Mouse (Mus musculus) lung, embryonic 16.5 days (tissue): ENCODE results near the gene Socs3. TPM values are rescaled to one million over a fixed set of nuclear protein-coding genes. Genes with fewer than 3 reads are reported as not detected.

Experiments
- ATAC-seq: fragments of 200-750 bp; cut with Nextera tagmentation; 2 replicates; pipeline ENCODE4 v1.8.0; 2017; ENCODE audit warnings: low read depth, mild to moderate bottlenecking, moderate library complexity
- H3K27ac ChIP-seq: fragments of 300-500 bp; sonication (generic); 2 replicates; pipeline ENCODE4 v1.5.1; 2014; ENCODE audit warnings: mild to moderate bottlenecking, control low read depth, low read length
- H3K27me3 ChIP-seq: fragments of 300-500 bp; sonication (generic); 2 replicates; pipeline ENCODE4 v1.6.1; 2014; ENCODE audit warnings: low read depth, low read length, mixed read lengths; ENCODE audit not compliant: control insufficient read depth, insufficient read depth
- H3K36me3 ChIP-seq: fragments of 300-500 bp; sonication (generic); 2 replicates; pipeline ENCODE4 v1.6.1; 2014; ENCODE audit warnings: low read length; ENCODE audit not compliant: control insufficient read depth, insufficient read depth
- H3K4me1 ChIP-seq: fragments of 300-500 bp; sonication (generic); replicated peaks from 2 replicates; pipeline ENCODE4 v1.6.1; 2014; ENCODE audit warnings: low read length, mixed read lengths; ENCODE audit not compliant: control insufficient read depth, insufficient read depth
- H3K4me2 ChIP-seq: fragments of 300-500 bp; sonication (generic); 2 replicates; pipeline ENCODE4 v1.6.1; 2014; ENCODE audit warnings: low read depth, low read length, control low read depth
- H3K4me3 ChIP-seq: fragments of 300-500 bp; sonication (generic); 2 replicates; pipeline ENCODE4 v1.5.1; 2014; ENCODE audit warnings: mild to moderate bottlenecking, low read length, control low read depth
- H3K9ac ChIP-seq: fragments of 300-500 bp; sonication (generic); 2 replicates; pipeline ENCODE4 v1.6.1; 2014; ENCODE audit warnings: low read length, control low read depth
- H3K9me3 ChIP-seq: fragments of 300-500 bp; sonication (generic); 2 replicates; pipeline ENCODE4 v1.6.1; 2016; ENCODE audit warnings: low read length; ENCODE audit not compliant: control insufficient read depth
- WGBS: fragments of 180-500 bp; shearing (Covaris S2); extraction: QIAGEN DNeasy Blood & Tissue Kit; methylation state at CpG from one replicate; pipeline ENCODE4 v1.1.7; 2014; 5-methylcytosine and 5-hydroxymethylcytosine counted together
- polyA plus RNA-seq: library from polyadenylated mRNA; unstranded; fragments of >200 nt; fragmentation: Nextera tagmentation; extraction: Ambion mirVana; gene quantifications from 2 replicates; pipeline ENCODE4 v1.2.1, GENCODE M21; 2015

The Socs3 gene
- polyA plus RNA-seq, 1 experiment from 2014 or later = 12.5 TPM

- Histone ChIP-seq H3K4me2 (no peak overlapping the region), H3K9ac (no peak overlapping the region), H3K27me3 (no peaks in the 10 kb centered on the region), H3K4me1 (peaks cover 24% of the 10 kb centered on the region), H3K36me3 (peaks cover 13% of the 10 kb centered on the region), H3K27ac (no peak overlapping the region), H3K4me3 (no peak overlapping the region), H3K9me3 (no peaks in the 10 kb centered on the region)
- ATAC-seq = no peak
- 90% methylated on average over 2 of the region's 2 CpGs for WGBS
These were observed 27.2 kb upstream of the Socs3 start for GRCm38 (mm10) chr11:117997085-117997484.

DNA sequence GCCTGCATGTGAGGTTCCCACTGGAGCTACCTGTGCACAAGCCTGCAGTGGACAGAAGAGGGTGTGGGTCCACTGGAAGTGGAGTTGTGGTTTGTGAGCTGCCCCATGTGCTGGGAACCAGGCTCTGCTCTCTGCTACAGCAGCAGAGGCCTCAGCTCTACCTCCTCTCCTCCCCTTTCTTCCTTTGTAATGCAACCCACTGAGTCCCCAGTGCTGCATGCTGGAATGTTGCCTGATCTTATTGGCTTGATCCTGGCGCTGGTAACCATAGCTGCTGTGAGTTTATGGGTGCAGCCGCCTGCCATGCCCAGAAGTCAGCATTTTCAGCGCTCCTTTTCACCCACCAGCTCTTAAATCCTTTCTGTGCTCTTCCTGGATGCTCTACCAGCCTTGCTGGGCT, 26.2 kb upstream of the Socs3 start:
- Histone ChIP-seq H3K4me1 (peaks cover 33% of the 10 kb centered on the region), H3K9ac (no peak overlapping the region)

GRCm38 (mm10) chr11:117995661-117996060, 25.8 kb upstream of the Socs3 start:
- H3K4me2 ChIP-seq = no peak overlapping the region
- peaks cover 33% of the 10 kb centered on the region for H3K4me1 ChIP-seq
- no peak for ATAC-seq
- H3K27me3 ChIP-seq = no peaks in the 10 kb centered on the region
- H3K27ac ChIP-seq = no peak overlapping the region
- H3K36me3 ChIP-seq = peaks cover under 1% of the 10 kb centered on the region; the same call in 1 of the 2 replicates
- H3K4me3 ChIP-seq = no peak overlapping the region
- H3K9me3 ChIP-seq = no peaks in the 10 kb centered on the region
- H3K9ac ChIP-seq = no peak overlapping the region
- 56% methylated on average over 3 of the region's 3 CpGs for WGBS

More for the DNA sequence above, 26.2 kb upstream of the Socs3 start:
- no peaks in the 10 kb centered on the region for H3K9me3 ChIP-seq
- H3K4me2 ChIP-seq = no peak overlapping the region
- H3K27ac ChIP-seq = no peak overlapping the region
- WGBS = 51% methylated on average over 3 of the region's 3 CpGs
- no peak for ATAC-seq
- peaks cover 3% of the 10 kb centered on the region for H3K36me3 ChIP-seq
- H3K27me3 ChIP-seq = no peaks in the 10 kb centered on the region
- H3K4me3 ChIP-seq = no peak overlapping the region

DNA sequence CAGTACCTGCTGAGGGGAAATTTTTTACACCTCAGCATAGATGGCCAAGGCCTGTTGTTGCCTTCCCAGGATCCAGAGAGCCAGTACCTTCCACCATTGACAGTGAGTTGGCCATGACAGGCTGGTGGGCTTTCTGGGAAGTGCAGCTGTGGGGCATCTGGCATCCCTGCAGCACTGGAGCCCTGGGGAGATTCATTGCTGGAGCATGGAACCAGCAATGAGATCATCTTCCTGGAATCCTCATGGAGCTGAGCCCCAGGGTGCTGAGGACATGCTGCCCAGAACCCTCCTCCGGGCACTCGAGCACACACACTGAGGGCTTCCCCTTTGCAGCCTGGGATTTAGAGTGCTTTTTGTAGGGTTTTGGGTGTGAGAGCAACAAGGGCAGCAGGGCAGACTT, 25.4 kb upstream of the Socs3 start:
- H3K9me3 ChIP-seq = no peaks in the 10 kb centered on the region
- no peaks in the 10 kb centered on the region for H3K36me3 ChIP-seq
- no peak overlapping the region for H3K4me2 ChIP-seq
- H3K27me3 ChIP-seq = no peaks in the 10 kb centered on the region
- no peak overlapping the region for H3K27ac ChIP-seq
- WGBS = 65% methylated on average over 2 of the region's 2 CpGs
- no peak for ATAC-seq
- H3K4me1 ChIP-seq = peaks cover 33% of the 10 kb centered on the region
- H3K4me3 ChIP-seq = no peak overlapping the region
- no peak overlapping the region for H3K9ac ChIP-seq

- Histone ChIP-seq H3K9me3 (no peaks in the 10 kb centered on the region), H3K4me3 (no peak overlapping the region), H3K4me1 (peaks cover 41% of the 10 kb centered on the region), H3K4me2 (no peak overlapping the region), H3K36me3 (no peaks in the 10 kb centered on the region), H3K27ac (peak overlapping the region; percentile 68), H3K9ac (peak overlapping the region; percentile 34), H3K27me3 (no peaks in the 10 kb centered on the region)
- peak; percentile 62 for ATAC-seq
- WGBS = 37% methylated on average over 9 of the region's 9 CpGs
These were observed 24.6 kb upstream of the Socs3 start for GRCm38 (mm10) chr11:117994250-117995057.

- Histone ChIP-seq H3K9ac (peak overlapping the region; percentile 34), H3K9me3 (no peaks in the 10 kb centered on the region), H3K4me3 (no peak overlapping the region), H3K4me1 (peaks cover 44% of the 10 kb centered on the region), H3K27ac (peak overlapping the region; percentile 68), H3K4me2 (no peak overlapping the region), H3K36me3 (no peaks in the 10 kb centered on the region), H3K27me3 (no peaks in the 10 kb centered on the region)
- 65% methylated on average over 14 of the region's 14 CpGs for WGBS
- ATAC-seq = no peak
These were observed 23.6 kb upstream of the Socs3 start for GRCm38 (mm10) chr11:117993190-117994175.

- no peak overlapping the region for H3K9ac ChIP-seq
- H3K4me3 ChIP-seq = no peak overlapping the region
- H3K36me3 ChIP-seq = no peaks in the 10 kb centered on the region
- H3K9me3 ChIP-seq = no peaks in the 10 kb centered on the region
- H3K4me2 ChIP-seq = no peak overlapping the region
- WGBS = 50% methylated on average over 9 of the region's 9 CpGs
- H3K4me1 ChIP-seq = peaks cover 56% of the 10 kb centered on the region
- H3K27me3 ChIP-seq = no peaks in the 10 kb centered on the region
- H3K27ac ChIP-seq = no peak overlapping the region
- ATAC-seq = no peak
These were observed 21.9 kb upstream of the Socs3 start for GRCm38 (mm10) chr11:117991502-117992470.

DNA sequence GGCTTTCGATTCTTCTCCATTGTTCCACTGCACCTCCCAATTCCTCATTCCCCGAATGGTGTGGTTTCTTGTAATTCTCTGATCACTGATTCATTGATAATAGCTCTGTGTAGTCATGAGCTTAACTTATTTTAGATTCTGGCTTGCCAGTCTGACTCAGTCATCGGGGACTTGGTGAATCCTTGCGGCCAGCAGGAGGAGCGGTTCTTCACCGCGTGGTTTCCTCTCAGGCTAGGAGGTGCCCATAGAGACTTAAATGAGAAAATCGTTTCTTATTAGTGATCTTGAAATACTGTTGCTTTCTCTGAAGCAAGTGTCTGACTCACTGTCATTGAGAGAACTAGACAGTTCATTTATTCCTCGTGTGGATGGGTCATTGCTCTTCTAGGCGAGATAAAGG, 20.1 kb upstream of the Socs3 start:
- H3K4me1 ChIP-seq = peaks cover 55% of the 10 kb centered on the region

More for the DNA sequence above, 20.1 kb upstream of the Socs3 start:
- Histone ChIP-seq H3K27me3 (no peaks in the 10 kb centered on the region), H3K4me2 (no peak overlapping the region), H3K9ac (no peak overlapping the region), H3K4me3 (no peak overlapping the region), H3K36me3 (no peaks in the 10 kb centered on the region), H3K9me3 (no peaks in the 10 kb centered on the region), H3K27ac (no peak overlapping the region)
- ATAC-seq = no peak
- WGBS = 45% methylated on average over 10 of the region's 10 CpGs
